Mouse (Mus musculus) heart, embryonic 16.5 days (tissue): Measurements from ENCODE around the gene Lta. TPM values are rescaled to one million over a fixed set of nuclear protein-coding genes. Genes with fewer than 3 reads are reported as not detected.
A peak's percentile ranks its signal among the peaks of the same experiment; 100 is the strongest.

Experiments
- ATAC-seq: fragments of 200-750 bp; cut with Nextera tagmentation; replicated peaks from 2 replicates; pipeline ENCODE4 v1.8.0; 2017; ENCODE audit warnings: moderate number of reproducible peaks; ENCODE audit not compliant: insufficient read depth, low FRiP score; ENCODE audit errors: extremely low read depth
- H3K27ac ChIP-seq: fragments of 300-500 bp; sonication (generic); 2 replicates; pipeline ENCODE4 v1.5.1; 2014; ENCODE audit warnings: mild to moderate bottlenecking, low read length, control low read depth, moderate library complexity
- H3K27me3 ChIP-seq: fragments of 300-500 bp; sonication (generic); 2 replicates; pipeline ENCODE4 v1.6.1; 2014; ENCODE audit warnings: low read length, mixed read lengths; ENCODE audit not compliant: control insufficient read depth, insufficient read depth
- H3K36me3 ChIP-seq: fragments of 300-500 bp; sonication (generic); 2 replicates; pipeline ENCODE4 v1.6.1; 2014; ENCODE audit not compliant: control insufficient read depth, insufficient read depth
- H3K4me1 ChIP-seq: fragments of 300-500 bp; sonication (generic); 2 replicates; pipeline ENCODE4 v1.6.1; 2014; ENCODE audit warnings: low read length, mixed read lengths; ENCODE audit not compliant: control insufficient read depth, insufficient read depth
- H3K4me2 ChIP-seq: fragments of 300-500 bp; sonication (generic); 2 replicates; pipeline ENCODE4 v1.6.1; 2014; ENCODE audit warnings: low read depth, mild to moderate bottlenecking, control low read depth, low read length
- H3K4me3 ChIP-seq: fragments of 300-500 bp; sonication (generic); 2 replicates; pipeline ENCODE4 v1.5.1; 2014; ENCODE audit warnings: mild to moderate bottlenecking, control low read depth, low read length
- H3K9ac ChIP-seq: fragments of 300-500 bp; sonication (generic); 2 replicates; pipeline ENCODE4 v1.6.1; 2014; ENCODE audit warnings: low read length, control low read depth
- H3K9me3 ChIP-seq: fragments of 300-500 bp; sonication (generic); replicated peaks from 2 replicates; pipeline ENCODE4 v1.6.1; 2016; ENCODE audit warnings: low read length; ENCODE audit not compliant: control insufficient read depth
- WGBS: fragments of 180-500 bp; shearing (Covaris S2); extraction: QIAGEN DNeasy Blood & Tissue Kit; methylation state at CpG from one replicate; pipeline ENCODE4 v1.1.7; 2014; 5-methylcytosine and 5-hydroxymethylcytosine counted together
- microRNA-seq: library from miRNA; unstranded; fragments of <30 nt; microRNA quantifications from one replicate; pipeline ENCODE4, GENCODE M21; 2017
- polyA plus RNA-seq: library from polyadenylated mRNA; unstranded; fragments of >200 nt; fragmentation: Nextera tagmentation; extraction: Ambion mirVana; gene quantifications from 2 replicates; pipeline ENCODE4 v1.2.1, GENCODE M21; 2015

Gene Lta
- polyA plus RNA-seq, 1 experiment from 2014 or later, result 0.79 TPM

DNA sequence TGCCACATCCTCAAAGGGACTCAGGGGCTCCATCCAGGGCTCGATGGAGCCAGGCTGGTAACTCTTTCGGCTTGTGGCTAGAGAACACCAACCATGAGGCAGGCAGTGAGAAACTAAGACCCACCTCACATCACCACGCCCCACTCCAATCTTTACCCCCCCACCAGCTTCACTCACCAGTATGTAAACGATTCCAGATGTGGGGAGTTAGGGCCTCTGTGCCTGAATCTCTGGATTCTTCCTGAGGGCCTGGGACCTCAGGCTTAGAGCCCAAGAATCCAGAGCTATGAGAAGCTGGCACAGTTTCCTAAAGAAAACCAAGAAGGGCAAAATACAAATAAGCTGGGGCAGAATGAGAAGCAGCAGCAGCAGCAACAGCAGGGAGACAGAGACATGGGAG is 51.2 kb downstream of the Lta start:
- Histone ChIP-seq H3K4me3 (no peak overlapping the region), H3K9me3 (no peaks in the 10 kb centered on the region), H3K36me3 (peaks cover 98% of the 10 kb centered on the region), H3K27ac (no peak overlapping the region), H3K9ac (no peak overlapping the region), H3K4me2 (no peak overlapping the region), H3K4me1 (no peaks in the 10 kb centered on the region), H3K27me3 (no peaks in the 10 kb centered on the region)
- no peak for ATAC-seq
- WGBS, result 87% methylated on average over 4 of the region's 4 CpGs

Small RNA genes within 50 kb of the gene (microRNA-seq; reads per million reads assigned to microRNA genes)
- gene Mir6973a, result not detected
- not detected for gene Mir6974
- gene Mir6975, result 3.1 reads per million, percentile 11 among the genes with 10 or more reads in this experiment
- gene Mir8094, result not detected

Other genes with a start within 250 kb of the Lta start
- 0.11 and 0.18 TPM in 2 replicates for gene Hspa1b, start 246.1 kb downstream of the Lta start, polyA plus RNA-seq
- gene Gm20481, start 235.4 kb downstream of the Lta start, polyA plus RNA-seq, result not detected in 2 replicates
- 3.9 and 4.4 TPM in 2 replicates for gene Hspa1a, start 233.2 kb downstream of the Lta start, polyA plus RNA-seq
- gene Hspa1l, start 232.6 kb downstream of the Lta start, polyA plus RNA-seq, result 3.1 and 4.2 TPM in 2 replicates
- 132 and 134 TPM in 2 replicates for gene Lsm2, start 223.5 kb downstream of the Lta start, polyA plus RNA-seq
- gene Vars, start 204.4 kb downstream of the Lta start, polyA plus RNA-seq, result 69.9 and 75.0 TPM in 2 replicates
- 0.27 and 0.34 TPM in 2 replicates for gene Vwa7, start 188.8 kb downstream of the Lta start, polyA plus RNA-seq
- 1.9 and 3.0 TPM in 2 replicates for gene Sapcd1, start 177.3 kb downstream of the Lta start, polyA plus RNA-seq
- 3.5 and 3.7 TPM in 2 replicates for gene Msh5, start 158.6 kb downstream of the Lta start, polyA plus RNA-seq
- gene Clic1, start 155.4 kb downstream of the Lta start, polyA plus RNA-seq, result 349 and 372 TPM in 2 replicates
- gene Ddah2, start 146.3 kb downstream of the Lta start, polyA plus RNA-seq, result 171 and 193 TPM in 2 replicates
- gene Ly6g6c, start 140.0 kb downstream of the Lta start, polyA plus RNA-seq, result 0.17 TPM in 1 of 2 replicates, not detected in the other
- 0.16 and 0.54 TPM in 2 replicates for gene Mpig6b, start 139.2 kb downstream of the Lta start, polyA plus RNA-seq
- gene Ly6g6e, start 128.4 kb downstream of the Lta start, polyA plus RNA-seq, result 0.72 and 0.84 TPM in 2 replicates
- 1.9 and 3.4 TPM in 2 replicates for gene Ly6g6d, start 127.3 kb downstream of the Lta start, polyA plus RNA-seq
- 0.29 and 0.39 TPM in 2 replicates for gene Ly6g6f, start 119.7 kb downstream of the Lta start, polyA plus RNA-seq
- gene Abhd16a, start 116.1 kb downstream of the Lta start, polyA plus RNA-seq, result 80.9 and 83.3 TPM in 2 replicates
- gene Ly6g5c, start 97.1 kb downstream of the Lta start, polyA plus RNA-seq, result 0.72 TPM in 1 of 2 replicates, not detected in the other
- 0.57 and 0.63 TPM in 2 replicates for gene Ly6g5b, start 89.9 kb downstream of the Lta start, polyA plus RNA-seq
- gene Gpank1, start 83.9 kb downstream of the Lta start, polyA plus RNA-seq, result 13.6 and 14.9 TPM in 2 replicates
- 224 and 232 TPM in 2 replicates for gene Csnk2b, start 83.3 kb downstream of the Lta start, polyA plus RNA-seq
- gene D17H6S53E, start 79.0 kb downstream of the Lta start, polyA plus RNA-seq, result 10.1 and 10.2 TPM in 2 replicates
- 0.60 and 0.89 TPM in 2 replicates for gene Apom, start 73.3 kb downstream of the Lta start, polyA plus RNA-seq
- 37.5 and 40.5 TPM in 2 replicates for gene Bag6, start 70.2 kb downstream of the Lta start, polyA plus RNA-seq
- gene Prrc2a, start 40.5 kb downstream of the Lta start, polyA plus RNA-seq, result 103 and 113 TPM in 2 replicates
- gene Aif1, start 29.3 kb downstream of the Lta start, polyA plus RNA-seq, result 6.0 and 10.9 TPM in 2 replicates
- gene Lst1, start 16.9 kb downstream of the Lta start, polyA plus RNA-seq, result 7.9 and 8.2 TPM in 2 replicates
- 3.5 and 6.4 TPM in 2 replicates for gene Ltb, start 10.9 kb downstream of the Lta start, polyA plus RNA-seq
- 0.20 and 0.33 TPM in 2 replicates for gene Tnf, start 3.3 kb downstream of the Lta start, polyA plus RNA-seq
- gene Gm16181, start 15.5 kb upstream of the Lta start, polyA plus RNA-seq, result 0.41 and 1.2 TPM in 2 replicates
- gene Atp6v1g2, start 28.3 kb upstream of the Lta start, polyA plus RNA-seq, result 10.1 and 10.4 TPM in 2 replicates
- 8.4 and 8.8 TPM in 2 replicates for gene Nfkbil1, start 30.4 kb upstream of the Lta start, polyA plus RNA-seq
- gene Ddx39b, start 36.4 kb upstream of the Lta start, polyA plus RNA-seq, result 256 and 260 TPM in 2 replicates
- gene H2-D1, start 57.4 kb upstream of the Lta start, polyA plus RNA-seq, result 90.5 and 110 TPM in 2 replicates
- not detected in 2 replicates for gene H2-Q1, start 115.1 kb upstream of the Lta start, polyA plus RNA-seq
- 0.82 and 2.1 TPM in 2 replicates for gene H2-Q2, start 136.9 kb upstream of the Lta start, polyA plus RNA-seq
- 3.2 and 4.1 TPM in 2 replicates for gene H2-Q4, start 174.3 kb upstream of the Lta start, polyA plus RNA-seq
- 1.1 and 2.8 TPM in 2 replicates for gene H2-Q6, start 219.5 kb upstream of the Lta start, polyA plus RNA-seq
- gene H2-Q7, start 233.8 kb upstream of the Lta start, polyA plus RNA-seq, result 3.7 and 5.9 TPM in 2 replicates